Mouse (Mus musculus): Measurements from ENCODE around the gene Dync1i1. TPM values are rescaled to one million over a fixed set of nuclear protein-coding genes. Genes with fewer than 3 reads are reported as not detected.

Dync1i1 gene
- polyA plus RNA-seq, 1 experiment from 2014 or later: 49.9 TPM

- peaks cover 5% of the 10 kb centered on the region for H3K4me1 ChIP-seq (ENCODE audit: control insufficient read depth, insufficient read depth, low read depth, low read length)
- no peak overlapping the region for H3K4me2 ChIP-seq (ENCODE audit: low read length)
- no peak overlapping the region for H3K4me3 ChIP-seq (ENCODE audit: low read length)
- H3K9me3 ChIP-seq (ENCODE audit: control insufficient read depth, low read length): no peaks in the 10 kb centered on the region
- no peak overlapping the region for H3K9ac ChIP-seq (ENCODE audit: low read depth, low read length)
- H3K27ac ChIP-seq (ENCODE audit: low read depth, low read length): no peak overlapping the region
- H3K27me3 ChIP-seq (replicated peaks; ENCODE audit: control insufficient read depth, insufficient read depth, low read length): no peaks in the 10 kb centered on the region
- ATAC-seq: no peak
- WGBS: 81% methylated on average over 1 of the region's 1 CpGs
- no peaks in the 10 kb centered on the region for H3K36me3 ChIP-seq (ENCODE audit: control insufficient read depth, insufficient read depth, low read length)
Measured at GRCm38 (mm10) chr6:5723986-5724385, 1.5 kb upstream of the Dync1i1 start.

- H3K36me3 ChIP-seq (ENCODE audit: control insufficient read depth, insufficient read depth, low read length): no peaks in the 10 kb centered on the region
- H3K9ac ChIP-seq (ENCODE audit: low read depth, low read length): peak overlapping the region; percentile 70
- peak; percentile 76 for ATAC-seq
- peak overlapping the region; percentile 92 for H3K4me2 ChIP-seq (ENCODE audit: low read length)
- WGBS: 5% methylated on average over 10 of the region's 10 CpGs
- H3K4me1 ChIP-seq (ENCODE audit: control insufficient read depth, insufficient read depth, low read depth, low read length): peaks cover 5% of the 10 kb centered on the region
- H3K27ac ChIP-seq (ENCODE audit: low read depth, low read length): peak overlapping the region; percentile 61; the same call in 1 of the 2 replicates
- H3K4me3 ChIP-seq (ENCODE audit: low read length): peak overlapping the region; percentile 67
- no peaks in the 10 kb centered on the region for H3K9me3 ChIP-seq (ENCODE audit: control insufficient read depth, low read length)
- H3K27me3 ChIP-seq (replicated peaks; ENCODE audit: control insufficient read depth, insufficient read depth, low read length): no peaks in the 10 kb centered on the region
Measured at GRCm38 (mm10) chr6:5726237-5726670, 815 bp downstream of the Dync1i1 start.

DNA sequence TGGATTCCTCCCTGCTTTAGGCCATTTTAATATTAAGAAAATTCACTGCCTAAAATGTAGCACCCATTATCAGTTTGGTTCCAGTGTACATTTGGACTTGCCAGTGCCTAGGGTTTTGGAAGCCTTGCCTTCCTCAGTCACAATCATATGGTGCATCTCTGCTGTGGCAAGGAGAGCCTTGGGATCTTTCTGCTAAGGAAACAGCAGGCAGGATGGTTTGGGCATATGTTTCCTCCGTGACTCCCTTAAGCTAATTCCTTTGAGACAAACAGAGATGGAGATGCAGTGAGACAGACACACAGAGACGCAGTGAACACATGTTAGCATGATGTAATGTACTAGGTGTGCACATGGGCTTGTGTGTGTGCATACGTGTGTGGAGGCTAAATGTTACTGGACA is 7.8 kb downstream of the Dync1i1 start:
- no peak overlapping the region for H3K4me3 ChIP-seq (ENCODE audit: low read length)
- H3K36me3 ChIP-seq (ENCODE audit: control insufficient read depth, insufficient read depth, low read length): no peaks in the 10 kb centered on the region
- no peaks in the 10 kb centered on the region for H3K27me3 ChIP-seq (replicated peaks; ENCODE audit: control insufficient read depth, insufficient read depth, low read length)
- no peak overlapping the region for H3K9ac ChIP-seq (ENCODE audit: low read depth, low read length)
- no peak overlapping the region for H3K27ac ChIP-seq (ENCODE audit: low read depth, low read length)
- ATAC-seq: no peak
- 89% methylated on average over 3 of the region's 3 CpGs for WGBS
- no peaks in the 10 kb centered on the region for H3K4me1 ChIP-seq (ENCODE audit: control insufficient read depth, insufficient read depth, low read depth, low read length)
- H3K9me3 ChIP-seq (ENCODE audit: control insufficient read depth, low read length): no peaks in the 10 kb centered on the region
- H3K4me2 ChIP-seq (ENCODE audit: low read length): no peak overlapping the region

DNA sequence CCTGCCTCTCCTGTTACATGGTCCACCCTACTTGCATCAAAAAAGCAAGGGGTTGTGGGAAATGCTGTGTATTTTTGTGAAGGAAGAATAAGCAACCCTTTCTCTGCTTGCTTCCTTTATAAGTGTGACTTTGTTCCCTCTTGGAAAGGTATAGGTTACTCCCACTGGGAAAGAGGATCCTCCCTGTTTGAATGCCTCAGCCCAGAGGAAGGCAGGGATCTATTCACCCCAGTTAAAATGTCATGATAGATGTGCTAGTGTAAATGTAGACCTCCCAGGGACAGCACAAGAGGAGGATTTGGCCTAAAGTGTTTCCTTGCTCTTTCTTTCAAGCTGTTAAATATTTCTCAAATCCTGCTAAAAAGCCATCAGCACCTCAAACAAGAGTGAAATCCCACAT is 9.0 kb downstream of the Dync1i1 start:
- Histone ChIP-seq H3K4me2 (ENCODE audit: low read length) (no peak overlapping the region), H3K9me3 (ENCODE audit: control insufficient read depth, low read length) (no peaks in the 10 kb centered on the region), H3K4me3 (ENCODE audit: low read length) (no peak overlapping the region), H3K27ac (ENCODE audit: low read depth, low read length) (no peak overlapping the region), H3K4me1 (ENCODE audit: control insufficient read depth, insufficient read depth, low read depth, low read length) (no peaks in the 10 kb centered on the region), H3K27me3 (replicated peaks; ENCODE audit: control insufficient read depth, insufficient read depth, low read length) (no peaks in the 10 kb centered on the region), H3K36me3 (ENCODE audit: control insufficient read depth, insufficient read depth, low read length) (no peaks in the 10 kb centered on the region), H3K9ac (ENCODE audit: low read depth, low read length) (no peak overlapping the region)
- ATAC-seq: no peak

GRCm38 (mm10) chr6:5734862-5735261 is 9.4 kb downstream of the Dync1i1 start:
- Histone ChIP-seq H3K4me2 (ENCODE audit: low read length) (no peak overlapping the region), H3K4me1 (ENCODE audit: control insufficient read depth, insufficient read depth, low read depth, low read length) (no peaks in the 10 kb centered on the region), H3K9me3 (ENCODE audit: control insufficient read depth, low read length) (no peaks in the 10 kb centered on the region), H3K27me3 (replicated peaks; ENCODE audit: control insufficient read depth, insufficient read depth, low read length) (no peaks in the 10 kb centered on the region), H3K36me3 (ENCODE audit: control insufficient read depth, insufficient read depth, low read length) (no peaks in the 10 kb centered on the region), H3K4me3 (ENCODE audit: low read length) (no peak overlapping the region), H3K27ac (ENCODE audit: low read depth, low read length) (no peak overlapping the region), H3K9ac (ENCODE audit: low read depth, low read length) (no peak overlapping the region)
- ATAC-seq: no peak
- 81% methylated on average over 1 of the region's 1 CpGs for whole genome bisulfite sequencing

- no peak overlapping the region for H3K4me2 ChIP-seq (ENCODE audit: low read length)
- H3K9me3 ChIP-seq (ENCODE audit: control insufficient read depth, low read length): no peaks in the 10 kb centered on the region
- no peak overlapping the region for H3K4me3 ChIP-seq (ENCODE audit: low read length)
- H3K27me3 ChIP-seq (replicated peaks; ENCODE audit: control insufficient read depth, insufficient read depth, low read length): no peaks in the 10 kb centered on the region
- WGBS: 60% methylated on average over 7 of the region's 7 CpGs
- no peaks in the 10 kb centered on the region for H3K4me1 ChIP-seq (ENCODE audit: control insufficient read depth, insufficient read depth, low read depth, low read length)
- no peak overlapping the region for H3K9ac ChIP-seq (ENCODE audit: low read depth, low read length)
- no peak overlapping the region for H3K27ac ChIP-seq (ENCODE audit: low read depth, low read length)
- ATAC-seq: peak; percentile 88
- no peaks in the 10 kb centered on the region for H3K36me3 ChIP-seq (ENCODE audit: control insufficient read depth, insufficient read depth, low read length)
Measured at GRCm38 (mm10) chr6:5739711-5740110, 14.3 kb downstream of the Dync1i1 start.

GRCm38 (mm10) chr6:5741395-5742032 is 16.1 kb downstream of the Dync1i1 start:
- H3K9me3 ChIP-seq (ENCODE audit: control insufficient read depth, low read length): no peaks in the 10 kb centered on the region
- no peak overlapping the region for H3K9ac ChIP-seq (ENCODE audit: low read depth, low read length)
- no peaks in the 10 kb centered on the region for H3K27me3 ChIP-seq (replicated peaks; ENCODE audit: control insufficient read depth, insufficient read depth, low read length)
- no peak overlapping the region for H3K4me3 ChIP-seq (ENCODE audit: low read length)
- WGBS: 83% methylated on average over 6 of the region's 6 CpGs
- H3K27ac ChIP-seq (ENCODE audit: low read depth, low read length): no peak overlapping the region
- no peak for ATAC-seq
- H3K4me2 ChIP-seq (ENCODE audit: low read length): no peak overlapping the region
- H3K36me3 ChIP-seq (ENCODE audit: control insufficient read depth, insufficient read depth, low read length): no peaks in the 10 kb centered on the region
- no peaks in the 10 kb centered on the region for H3K4me1 ChIP-seq (ENCODE audit: control insufficient read depth, insufficient read depth, low read depth, low read length)

GRCm38 (mm10) chr6:5750079-5750711 is 24.8 kb downstream of the Dync1i1 start:
- peaks cover 4% of the 10 kb centered on the region for H3K9me3 ChIP-seq (ENCODE audit: control insufficient read depth, low read length)
- H3K36me3 ChIP-seq (ENCODE audit: control insufficient read depth, insufficient read depth, low read length): no peaks in the 10 kb centered on the region
- H3K27ac ChIP-seq (ENCODE audit: low read depth, low read length): no peak overlapping the region
- no peak overlapping the region for H3K9ac ChIP-seq (ENCODE audit: low read depth, low read length)
- ATAC-seq: no peak
- 81% methylated on average over 6 of the region's 6 CpGs for WGBS
- no peaks in the 10 kb centered on the region for H3K4me1 ChIP-seq (ENCODE audit: control insufficient read depth, insufficient read depth, low read depth, low read length)
- no peaks in the 10 kb centered on the region for H3K27me3 ChIP-seq (replicated peaks; ENCODE audit: control insufficient read depth, insufficient read depth, low read length)
- no peak overlapping the region for H3K4me3 ChIP-seq (ENCODE audit: low read length)
- H3K4me2 ChIP-seq (ENCODE audit: low read length): no peak overlapping the region

DNA sequence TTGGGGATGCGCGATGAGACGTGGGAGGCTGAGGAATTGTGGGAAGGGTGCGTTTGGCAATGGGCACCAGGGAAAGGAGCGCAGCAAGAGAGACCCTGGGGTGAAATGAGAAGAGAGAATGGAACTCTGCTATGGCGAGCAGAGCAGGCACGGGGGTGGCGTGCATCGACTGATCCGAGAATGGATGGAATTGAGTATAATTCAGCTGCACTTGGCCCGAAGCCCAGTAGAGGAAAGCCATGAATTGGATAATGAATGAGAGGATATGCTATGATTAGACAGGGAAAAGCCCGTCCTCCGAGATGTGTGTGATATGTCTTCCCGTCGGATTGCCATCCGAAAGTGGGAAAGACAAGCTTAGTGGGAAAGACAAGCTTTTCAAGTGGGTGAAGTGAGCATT is 26.7 kb downstream of the Dync1i1 start:
- peaks cover 3% of the 10 kb centered on the region for H3K9me3 ChIP-seq (ENCODE audit: control insufficient read depth, low read length)
- WGBS: 56% methylated on average over 16 of the region's 16 CpGs
- peak; percentile 72 for ATAC-seq
- H3K4me3 ChIP-seq (ENCODE audit: low read length): no peak overlapping the region
- no peaks in the 10 kb centered on the region for H3K4me1 ChIP-seq (ENCODE audit: control insufficient read depth, insufficient read depth, low read depth, low read length)
- no peak overlapping the region for H3K9ac ChIP-seq (ENCODE audit: low read depth, low read length)
- H3K4me2 ChIP-seq (ENCODE audit: low read length): no peak overlapping the region
- no peaks in the 10 kb centered on the region for H3K27me3 ChIP-seq (replicated peaks; ENCODE audit: control insufficient read depth, insufficient read depth, low read length)
- no peak overlapping the region for H3K27ac ChIP-seq (ENCODE audit: low read depth, low read length)
- H3K36me3 ChIP-seq (ENCODE audit: control insufficient read depth, insufficient read depth, low read length): no peaks in the 10 kb centered on the region

Measured in hindbrain, embryonic 16.5 days (tissue).